Mouse (Mus musculus): ENCODE measurements around the gene Tmem201.
A peak's percentile ranks its signal among the peaks of the same experiment; 100 is the strongest.
"Not testable (repeated sequence)": the region's sequence is repeated elsewhere in the genome, so short reads cannot be mapped to it uniquely, and the experiment has no call there.

The Tmem201 gene

GRCm38 (mm10) chr4:149737383-149738324 is at the start of gene Tmem201:
Tmem201 (minus strand) TSS chr4:149738044.
- DNase-seq: peak; percentile 93 to 95

- DNase-seq: no peak
Observed at GRCm38 (mm10) chr4:149784901-149785300, 47.1 kb upstream of the Tmem201 start.

- peak in 1 of 2 experiments; percentile 25 for DNase-seq
Observed at GRCm38 (mm10) chr4:149784371-149784770, 46.5 kb upstream of the Tmem201 start.

- DNase-seq: peak; percentile 64
Observed at GRCm38 (mm10) chr4:149782975-149783374, 45.1 kb upstream of the Tmem201 start.

- DNase-seq: no peak
Observed at GRCm38 (mm10) chr4:149780565-149781356, 42.9 kb upstream of the Tmem201 start.

GRCm38 (mm10) chr4:149779966-149780365 is 42.1 kb upstream of the Tmem201 start:
- DNase-seq: no peak

- peak; percentile 73 to 76 for DNase-seq
Observed at GRCm38 (mm10) chr4:149777126-149777525, 39.3 kb upstream of the Tmem201 start.

- DNase-seq: no peak
Observed at GRCm38 (mm10) chr4:149775760-149776362, 38.0 kb upstream of the Tmem201 start.

- DNase-seq: peak; percentile 90 to 91
Observed at GRCm38 (mm10) chr4:149775330-149775729, 37.5 kb upstream of the Tmem201 start.

- peak; percentile 97 for DNase-seq
Observed at GRCm38 (mm10) chr4:149774094-149774470, 36.2 kb upstream of the Tmem201 start, which contains the start of gene Slc25a33. Slc25a33 (minus strand) TSS chr4:149774277.

- peak in 1 of 2 experiments; percentile 44 for DNase-seq
Observed at GRCm38 (mm10) chr4:149773408-149774093, 35.7 kb upstream of the Tmem201 start.

- DNase-seq: peak; percentile 46 to 47
Observed at GRCm38 (mm10) chr4:149772394-149772793, 34.5 kb upstream of the Tmem201 start.

- no peak for DNase-seq
Observed at GRCm38 (mm10) chr4:149765201-149765600, 27.4 kb upstream of the Tmem201 start.

GRCm38 (mm10) chr4:149763335-149763734 is 25.5 kb upstream of the Tmem201 start:
- DNase-seq: no peak

GRCm38 (mm10) chr4:149759517-149759916 is 21.7 kb upstream of the Tmem201 start:
- DNase-seq: no peak

- peak; percentile 60 to 88 for DNase-seq
Observed at GRCm38 (mm10) chr4:149758423-149758822, 20.6 kb upstream of the Tmem201 start.

GRCm38 (mm10) chr4:149756546-149756945 is 18.7 kb upstream of the Tmem201 start:
- DNase-seq: not testable (repeated sequence)

GRCm38 (mm10) chr4:149752836-149753235 is 15.0 kb upstream of the Tmem201 start:
- no peak for DNase-seq

GRCm38 (mm10) chr4:149752124-149752799 is 14.4 kb upstream of the Tmem201 start:
- peak; percentile 49 to 61 for DNase-seq

GRCm38 (mm10) chr4:149750671-149751070 is 12.8 kb upstream of the Tmem201 start:
- no peak for DNase-seq

- not testable (repeated sequence) for DNase-seq
Observed at GRCm38 (mm10) chr4:149749663-149750015, 11.8 kb upstream of the Tmem201 start.

All from kidney, adult 8-10 months (tissue).